Mouse (Mus musculus) retina, adult 2 months (tissue): ENCODE measurements around the gene Fbxo24.
"Not testable (repeated sequence)": the region's sequence is repeated elsewhere in the genome, so short reads cannot be mapped to it uniquely, and the experiment has no call there.

Experiments
- DNase-seq: peaks from one replicate; pipeline ENCODE4 v3.0.0-alpha.2; 2012; ENCODE audit warnings: low read depth, low spot score

Gene Fbxo24

GRCm38 (mm10) chr5:137642886-137643285 lies 14.1 kb upstream of the Fbxo24 start:
- no peak for DNase-seq

- DNase-seq, result no peak
Observed at GRCm38 (mm10) chr5:137641054-137641453, 12.3 kb upstream of the Fbxo24 start, which contains the start of gene Sap25. Gene Sap25, plus strand, starts transcription at chr5:137641334.

GRCm38 (mm10) chr5:137639472-137639871 lies 10.7 kb upstream of the Fbxo24 start:
- DNase-seq, result no peak

GRCm38 (mm10) chr5:137633397-137634084 lies 4.7 kb upstream of the Fbxo24 start:
- DNase-seq, result no peak

GRCm38 (mm10) chr5:137631591-137631990 lies 2.8 kb upstream of the Fbxo24 start:
- no peak for DNase-seq

- DNase-seq, result no peak
Observed at GRCm38 (mm10) chr5:137631171-137631570, 2.4 kb upstream of the Fbxo24 start.

GRCm38 (mm10) chr5:137630602-137631001 lies 1.8 kb upstream of the Fbxo24 start:
- DNase-seq, result no peak

GRCm38 (mm10) chr5:137629906-137630545 lies 1.2 kb upstream of the Fbxo24 start:
- DNase-seq, result no peak

GRCm38 (mm10) chr5:137629306-137629721 lies 512 bp upstream of the Fbxo24 start:
- DNase-seq, result no peak

- DNase-seq, result no peak
Observed at GRCm38 (mm10) chr5:137627991-137628390, 811 bp downstream of the Fbxo24 start.

- DNase-seq, result no peak
Observed at GRCm38 (mm10) chr5:137623937-137624530, 4.8 kb downstream of the Fbxo24 start.

- no peak for DNase-seq
Observed at GRCm38 (mm10) chr5:137615347-137615746, 13.5 kb downstream of the Fbxo24 start.

GRCm38 (mm10) chr5:137614921-137615320 lies 13.9 kb downstream of the Fbxo24 start:
- DNase-seq, result not testable (repeated sequence)

GRCm38 (mm10) chr5:137613550-137613949 lies 15.3 kb downstream of the Fbxo24 start, which contains the start of gene Pcolce:
Gene Pcolce, minus strand, starts transcription at chr5:137613784.
- DNase-seq, result no peak

GRCm38 (mm10) chr5:137613076-137613475 lies 15.7 kb downstream of the Fbxo24 start:
- no peak for DNase-seq

- DNase-seq, result no peak
Observed at GRCm38 (mm10) chr5:137611245-137611602, 17.6 kb downstream of the Fbxo24 start.

- DNase-seq, result no peak
Observed at GRCm38 (mm10) chr5:137610548-137611244, 18.1 kb downstream of the Fbxo24 start.

- no peak for DNase-seq
Observed at GRCm38 (mm10) chr5:137610056-137610455, 18.7 kb downstream of the Fbxo24 start.

- no peak for DNase-seq
Observed at GRCm38 (mm10) chr5:137609292-137609691, 19.5 kb downstream of the Fbxo24 start.

- DNase-seq, result no peak
Observed at GRCm38 (mm10) chr5:137608654-137609190, 20.1 kb downstream of the Fbxo24 start.

GRCm38 (mm10) chr5:137607860-137608653 lies 20.7 kb downstream of the Fbxo24 start:
- no peak for DNase-seq
